ENCODE assay signal across 8 mouse cellular contexts in genomic region chr7:130547635-130548175, GRCm38 (mm10). TPM values are rescaled to one million over a fixed set of nuclear protein-coding genes. Genes with fewer than 3 reads are reported as not detected.
A peak's percentile ranks its signal among the peaks of the same experiment; 100 is the strongest.
DNase-seq lines count a peak whose midpoint lies in the region; ATAC-seq and TF ChIP-seq lines count a peak whose summit lies in the region.

No protein-coding gene starts in this region.

- intact Hi-C loops in gastrocnemius, adult 2 months (cut with DNase I): no loop called here

- peak overlapping the region; percentile 94 for H3K4me3 ChIP-seq in gastrocnemius, adult 2 months

- peak; percentile 24 for ATAC-seq in megakaryocyte, adult 5-6 weeks (ENCODE audit: poor library complexity, severe bottlenecking)

- DNase-seq in gastrocnemius, adult 2 months: no peak
- no peak for DNase-seq in gastrocnemius, postnatal 25 days
- DNase-seq in spleen, postnatal 36 days (ENCODE audit: low spot score in 2 of 2): peak; percentile 37 to 45
- DNase-seq in spleen, postnatal 4 days (ENCODE audit: low spot score in 2 of 2): no peak
- no peak for DNase-seq in right cerebral cortex, postnatal 10 days (ENCODE audit: low spot score in 2 of 2)
- no peak for DNase-seq in embryo, embryonic 10 days (ENCODE audit: low spot score)
- no peak for DNase-seq in adrenal gland, adult 8-10 months

- H3K27ac ChIP-seq in gastrocnemius, adult 2 months: peak overlapping the region; percentile 99

- TF ChIP-seq CTCF in gastrocnemius, adult 2 months (IDR thresholded peaks at IDR 0.05): no peak

RNA-seq across cellular contexts. Expression of gene Nsmce4a, which starts 25.2 kb away (rescaled TPM):
- 10 to 100 TPM; 28.6 to 33.8 TPM for total RNA-seq in gastrocnemius, adult 2 months (2021)
- 10 to 100 TPM; 25.8 to 26.5 TPM for total RNA-seq in gastrocnemius, postnatal 25 days (2021)
- total RNA-seq in megakaryocyte, adult 5-6 weeks (2015): 152 and 195 TPM in 2 replicates
- total RNA-seq in megakaryocyte, adult 5-6 weeks (2017): 146 and 152 TPM in 2 replicates
- total RNA-seq in adrenal gland, adult 8-10 months (2022): 10 to 100 TPM; 70.1 to 87.9 (median 80.8) TPM

RNA-seq across cellular contexts. Expression of gene Ate1, which starts 27.5 kb away (rescaled TPM):
- 10 to 100 TPM; 36.0 to 36.6 TPM for total RNA-seq in gastrocnemius, adult 2 months (2021)
- 10 to 100 TPM; 25.4 to 25.6 TPM for total RNA-seq in gastrocnemius, postnatal 25 days (2021)
- 27.5 and 39.2 TPM in 2 replicates for total RNA-seq in megakaryocyte, adult 5-6 weeks (2015)
- total RNA-seq in megakaryocyte, adult 5-6 weeks (2017): 53.6 and 67.2 TPM in 2 replicates
- total RNA-seq in adrenal gland, adult 8-10 months (2022): 10 to 100 TPM; 38.1 to 62.3 (median 49.4) TPM

RNA-seq across cellular contexts. Expression of gene Tacc2, which starts 29.5 kb away (rescaled TPM):
- total RNA-seq in gastrocnemius, adult 2 months (2021): 100 to 1,000 TPM; 515 to 576 TPM
- total RNA-seq in gastrocnemius, postnatal 25 days (2021): 100 to 1,000 TPM; 422 to 535 TPM
- total RNA-seq in megakaryocyte, adult 5-6 weeks (2015): 0.38 and 1.8 TPM in 2 replicates
- total RNA-seq in megakaryocyte, adult 5-6 weeks (2017): 0.16 and 0.22 TPM in 2 replicates
- 10 to 100 TPM; 38.1 to 63.0 (median 49.3) TPM for total RNA-seq in adrenal gland, adult 8-10 months (2022)

Comparison
In these comparisons a context has a peak if more than half of its experiments do, and no peak if none do; other contexts are left out.
1. DNase-seq: peak in spleen, postnatal 36 days (2 of 2); none in gastrocnemius, adult 2 months (single experiment), gastrocnemius, postnatal 25 days (single experiment), spleen, postnatal 4 days (0 of 2), right cerebral cortex, postnatal 10 days (0 of 2), embryo, embryonic 10 days (single experiment) and adrenal gland, adult 8-10 months (single experiment).
2. RNA of gene Tacc2, which starts 29.5 kb away (total RNA-seq): 515 to 576 TPM in gastrocnemius, adult 2 months, 422 to 535 TPM in gastrocnemius, postnatal 25 days and 38.1 to 63.0 TPM in adrenal gland, adult 8-10 months; 0.16 to 1.8 TPM in megakaryocyte, adult 5-6 weeks; every median in the first group is over 10 times any median in the second.